Mouse (Mus musculus): ENCODE results near the gene Ptms.

- TF ChIP-seq CTCF (conservative IDR thresholded peaks at IDR 0.05; ENCODE audit: insufficient read depth, insufficient read length, low read depth, low read length) (no peak), POLR2A (IDR thresholded peaks at IDR 0.05; ENCODE audit: low read depth, low read length) (no peak)
Observed at GRCm38 (mm10) chr6:124919695-124920317, at the start of gene Ptms.
